In the genomic region with DNA sequence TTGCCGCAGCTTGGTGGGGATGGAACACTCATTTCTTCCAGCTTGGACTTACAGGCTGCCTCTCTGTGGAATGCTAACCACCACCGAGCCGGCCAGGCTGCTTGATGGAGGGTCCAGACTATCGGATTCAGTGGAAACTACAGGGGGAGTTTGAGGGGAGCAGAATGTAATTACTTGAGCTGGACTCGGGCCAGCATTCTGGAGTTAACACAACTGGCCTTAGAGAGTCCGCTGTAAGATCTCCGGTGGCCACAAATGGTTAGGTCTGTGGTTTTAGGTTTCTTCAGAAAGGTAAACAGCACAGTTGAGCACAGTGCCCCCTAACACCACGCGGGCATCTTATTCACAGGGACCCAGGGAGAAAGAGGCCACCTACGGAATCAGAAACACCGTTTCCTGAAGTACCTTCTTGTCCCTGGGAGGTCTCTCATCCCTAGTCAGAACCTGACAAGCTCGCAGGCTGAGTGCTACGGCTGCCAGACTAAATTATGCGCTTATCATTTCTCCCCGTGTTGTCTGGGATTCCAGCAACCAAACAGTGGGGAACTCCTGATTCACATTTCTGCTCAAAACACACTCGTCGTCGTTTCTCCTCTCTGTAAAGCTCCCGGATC, we compare ENCODE assay signal across 8 mouse cellular contexts. TPM values are rescaled to one million over a fixed set of nuclear protein-coding genes. Genes with fewer than 3 reads are reported as not detected.
A peak's percentile ranks its signal among the peaks of the same experiment; 100 is the strongest.
DNase-seq lines count a peak whose midpoint lies in the region; ATAC-seq lines count a peak whose summit lies in the region.

No protein-coding gene starts in this region.

- ATAC-seq in heart, embryonic 16.5 days (replicated peaks; ENCODE audit: extremely low read depth, insufficient read depth, low FRiP score), result no peak
- peak; percentile 59; the same call in 1 of the 2 replicates for ATAC-seq in hindbrain, embryonic 15.5 days (ENCODE audit: low FRiP score, low read depth)
- peak; percentile 69; the same call in 1 of the 2 replicates for ATAC-seq in midbrain, embryonic 14.5 days (ENCODE audit: low FRiP score, low TSS enrichment)

- intact Hi-C loops in heart, postnatal 14 days (cut with DNase I), result no loop called here

- peaks cover 6% of the 10 kb centered on the region; the same call in 1 of the 2 replicates for H3K27me3 ChIP-seq in heart, embryonic 16.5 days (ENCODE audit: control insufficient read depth, insufficient read depth, low read length)
- no peaks in the 10 kb centered on the region for H3K27me3 ChIP-seq in hindbrain, embryonic 15.5 days
- H3K27me3 ChIP-seq in midbrain, embryonic 14.5 days (ENCODE audit: control insufficient read depth, insufficient read depth, low read length), result no peaks in the 10 kb centered on the region

- WGBS in heart, embryonic 16.5 days, result 6% methylated on average over 19 of the region's 19 CpGs
- 12% methylated on average over 19 of the region's 19 CpGs for WGBS in hindbrain, embryonic 15.5 days
- 5% methylated on average over 19 of the region's 19 CpGs for WGBS in midbrain, embryonic 14.5 days

- H3K27ac ChIP-seq in heart, embryonic 16.5 days (ENCODE audit: low read length), result no peak overlapping the region
- no peak overlapping the region for H3K27ac ChIP-seq in hindbrain, embryonic 15.5 days (replicated peaks)
- peak overlapping the region; percentile 43; the same call in 1 of the 2 replicates for H3K27ac ChIP-seq in midbrain, embryonic 14.5 days (replicated peaks; ENCODE audit: low read depth, low read length)

- peak overlapping the region; percentile 41 for H3K4me3 ChIP-seq in heart, embryonic 16.5 days (ENCODE audit: low read length)
- H3K4me3 ChIP-seq in hindbrain, embryonic 15.5 days, result peak overlapping the region; percentile 34
- H3K4me3 ChIP-seq in midbrain, embryonic 14.5 days (replicated peaks; ENCODE audit: low read depth, low read length), result peak overlapping the region; percentile 24

- H3K4me1 ChIP-seq in heart, embryonic 16.5 days (ENCODE audit: control insufficient read depth, insufficient read depth, low read length), result peaks cover 11% of the 10 kb centered on the region
- peaks cover 10% of the 10 kb centered on the region for H3K4me1 ChIP-seq in hindbrain, embryonic 15.5 days (replicated peaks)
- peaks cover 11% of the 10 kb centered on the region; the same call in 1 of the 2 replicates for H3K4me1 ChIP-seq in midbrain, embryonic 14.5 days (ENCODE audit: control insufficient read depth, insufficient read depth, low read length)

- peak overlapping the region; percentile 41 for H3K9ac ChIP-seq in heart, embryonic 16.5 days (ENCODE audit: low read length)
- peak overlapping the region; percentile 30; the same call in 1 of the 2 replicates for H3K9ac ChIP-seq in hindbrain, embryonic 15.5 days
- peak overlapping the region; percentile 2; the same call in 1 of the 2 replicates for H3K9ac ChIP-seq in midbrain, embryonic 14.5 days (replicated peaks; ENCODE audit: low read length)

- no peaks in the 10 kb centered on the region for H3K36me3 ChIP-seq in heart, embryonic 16.5 days (ENCODE audit: control insufficient read depth, insufficient read depth)
- no peaks in the 10 kb centered on the region for H3K36me3 ChIP-seq in hindbrain, embryonic 15.5 days
- no peaks in the 10 kb centered on the region for H3K36me3 ChIP-seq in midbrain, embryonic 14.5 days (ENCODE audit: control insufficient read depth, insufficient read depth, low read length)

- no peaks in the 10 kb centered on the region for H3K9me3 ChIP-seq in heart, embryonic 16.5 days (replicated peaks; ENCODE audit: control insufficient read depth, low read length)
- H3K9me3 ChIP-seq in hindbrain, embryonic 15.5 days, result no peaks in the 10 kb centered on the region
- no peaks in the 10 kb centered on the region for H3K9me3 ChIP-seq in midbrain, embryonic 14.5 days (ENCODE audit: control insufficient read depth, low read length)

- no peak for DNase-seq in heart, postnatal 14 days
- peak; percentile 44 for DNase-seq in embryo, embryonic 11.5 days (ENCODE audit: low read depth, low spot score)
- DNase-seq in midbrain, embryonic 14.5 days, result peak; percentile 78
- no peak for DNase-seq in gastrocnemius, postnatal 10 days
- DNase-seq in T-cell, adult 2 months (ENCODE audit: low spot score), result no peak
- no peak for DNase-seq in thymus, postnatal 10 days (ENCODE audit: low spot score in 2 of 2)

- peak overlapping the region; percentile 74 for H3K4me2 ChIP-seq in heart, embryonic 16.5 days (ENCODE audit: low read depth, low read length)
- H3K4me2 ChIP-seq in hindbrain, embryonic 15.5 days, result peak overlapping the region; percentile 66
- peak overlapping the region; percentile 55 for H3K4me2 ChIP-seq in midbrain, embryonic 14.5 days (ENCODE audit: low read length)

RNA-seq across cellular contexts. Expression of a gene that starts 45.5 kb away (rescaled TPM):
- 25.4 and 25.5 TPM in 2 replicates for polyA plus RNA-seq in heart, embryonic 16.5 days (2015; fragmentation: Nextera tagmentation; extraction: Ambion mirVana)
- 1 to 10 TPM; 4.8 to 8.5 TPM for total RNA-seq in heart, postnatal 14 days (2021)
- polyA plus RNA-seq in hindbrain, embryonic 15.5 days (2015; fragmentation: Nextera tagmentation; extraction: Ambion mirVana), result 35.8 and 36.8 TPM in 2 replicates
- polyA plus RNA-seq in midbrain, embryonic 14.5 days (2014; fragmentation: Nextera tagmentation; extraction: Ambion mirVana), result 39.6 and 40.7 TPM in 2 replicates
- total RNA-seq in gastrocnemius, postnatal 10 days (2021), result 10 to 100 TPM; 14.1 to 14.7 TPM

Comparison
In these comparisons a context has a peak if more than half of its experiments do, and no peak if none do; other contexts are left out.
1. DNase-seq: peak in embryo, embryonic 11.5 days (single experiment) and midbrain, embryonic 14.5 days (single experiment); none in heart, postnatal 14 days (0 of 2), gastrocnemius, postnatal 10 days (single experiment), T-cell, adult 2 months (single experiment) and thymus, postnatal 10 days (0 of 2).
2. Peak in every context shown above with its lines, with median percentiles within 50 percentile points of each other: H3K4me2 ChIP-seq, H3K4me3 ChIP-seq and H3K9ac ChIP-seq.